Mouse (Mus musculus) stomach, embryonic 14.5 days (tissue): ENCODE measurements around the gene Nxnl2. TPM values are rescaled to one million over a fixed set of nuclear protein-coding genes. Genes with fewer than 3 reads are reported as not detected.

Source experiments
- ATAC-seq: fragments of 200-750 bp; cut with Nextera tagmentation; 2 replicates; pipeline ENCODE4 v1.8.0; 2017; ENCODE audit warnings: low read depth, moderate TSS enrichment; ENCODE audit not compliant: insufficient number of reproducible peaks, insufficient read depth, low FRiP score
- H3K27ac ChIP-seq: fragments of 300-500 bp; sonication (generic); 2 replicates; pipeline ENCODE4 v1.5.1; 2014; ENCODE audit warnings: mild to moderate bottlenecking, low read length, moderate library complexity, mixed read lengths
- H3K27me3 ChIP-seq: fragments of 300-500 bp; sonication (generic); 2 replicates; pipeline ENCODE4 v1.6.1; 2014; ENCODE audit warnings: low read length, control low read depth, mixed read lengths; ENCODE audit not compliant: control insufficient read depth, insufficient read depth
- H3K36me3 ChIP-seq: fragments of 300-500 bp; sonication (generic); 2 replicates; pipeline ENCODE4 v1.6.1; 2014; ENCODE audit warnings: mild to moderate bottlenecking, control low read depth, low read length, moderate library complexity, mixed read lengths; ENCODE audit not compliant: control insufficient read depth, insufficient read depth
- H3K4me1 ChIP-seq: fragments of 300-500 bp; sonication (generic); 2 replicates; pipeline ENCODE4 v1.6.1; 2014; ENCODE audit warnings: low read length, control low read depth, mixed read lengths; ENCODE audit not compliant: control insufficient read depth, insufficient read depth
- H3K4me2 ChIP-seq: fragments of 300-500 bp; sonication (generic); replicated peaks from 2 replicates; pipeline ENCODE4 v1.6.1; 2014; ENCODE audit warnings: low read depth, low read length, control low read depth
- H3K4me3 ChIP-seq: fragments of 300-500 bp; sonication (generic); 2 replicates; pipeline ENCODE4 v1.5.1; 2014; ENCODE audit warnings: low read depth, low read length, control low read depth
- H3K9ac ChIP-seq: fragments of 300-500 bp; sonication (generic); replicated peaks from 2 replicates; pipeline ENCODE4 v1.6.1; 2014; ENCODE audit warnings: low read depth, mild to moderate bottlenecking, control low read depth, low read length, moderate library complexity, mixed read lengths
- H3K9me3 ChIP-seq: fragments of 300-500 bp; sonication (generic); 2 replicates; pipeline ENCODE4 v1.6.1; 2016; ENCODE audit warnings: low read depth, low read length, control low read depth; ENCODE audit not compliant: control insufficient read depth
- WGBS: fragments of 180-500 bp; shearing (Covaris S2); extraction: QIAGEN DNeasy Blood & Tissue Kit; methylation state at CpG from one replicate; pipeline ENCODE4 v1.1.7; 2014; 5-methylcytosine and 5-hydroxymethylcytosine counted together
- polyA plus RNA-seq: library from polyadenylated mRNA; unstranded; fragments of >200 nt; fragmentation: Nextera tagmentation; extraction: Ambion mirVana; gene quantifications from 2 replicates; pipeline ENCODE4 v1.2.1, GENCODE M21; 2014

The Nxnl2 gene
- polyA plus RNA-seq, 1 experiment from 2014 or later: 1.1 TPM

- no peak overlapping the region for H3K27ac ChIP-seq
- 73% methylated on average over 2 of the region's 2 CpGs for WGBS
Observed at GRCm38 (mm10) chr13:51161672-51162071, 9.2 kb upstream of the Nxnl2 start.

DNA sequence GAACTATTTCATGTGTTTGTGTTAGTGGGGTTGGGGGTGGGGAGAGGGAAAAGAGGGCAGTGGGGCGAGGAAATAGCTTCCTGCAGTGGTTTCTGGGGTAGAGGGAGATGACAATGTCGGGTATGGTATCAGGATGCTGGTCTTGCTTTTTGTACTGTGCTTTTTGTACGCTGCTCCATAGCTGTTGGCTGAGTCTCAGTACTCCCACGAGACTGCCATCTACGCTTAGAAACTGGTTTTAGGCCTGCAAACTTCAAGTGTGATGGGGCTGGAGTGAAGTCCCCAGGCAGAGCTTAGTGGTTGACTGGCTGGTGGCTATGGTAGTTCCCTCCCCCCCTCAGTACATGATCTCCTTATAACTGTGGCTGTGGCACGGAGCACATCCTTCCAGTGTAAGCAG is 8.6 kb upstream of the Nxnl2 start:
- no peak for ATAC-seq
- 91% methylated on average over 6 of the region's 6 CpGs for WGBS

More at GRCm38 (mm10) chr13:51161672-51162071, 9.2 kb upstream of the Nxnl2 start:
- Histone ChIP-seq H3K4me1 (no peaks in the 10 kb centered on the region), H3K9me3 (no peaks in the 10 kb centered on the region; the same call in 1 of the 2 replicates), H3K36me3 (no peaks in the 10 kb centered on the region; the same call in 1 of the 2 replicates), H3K9ac (no peak overlapping the region), H3K4me2 (no peak overlapping the region), H3K27me3 (no peaks in the 10 kb centered on the region), H3K4me3 (no peak overlapping the region)
- ATAC-seq: no peak

DNA sequence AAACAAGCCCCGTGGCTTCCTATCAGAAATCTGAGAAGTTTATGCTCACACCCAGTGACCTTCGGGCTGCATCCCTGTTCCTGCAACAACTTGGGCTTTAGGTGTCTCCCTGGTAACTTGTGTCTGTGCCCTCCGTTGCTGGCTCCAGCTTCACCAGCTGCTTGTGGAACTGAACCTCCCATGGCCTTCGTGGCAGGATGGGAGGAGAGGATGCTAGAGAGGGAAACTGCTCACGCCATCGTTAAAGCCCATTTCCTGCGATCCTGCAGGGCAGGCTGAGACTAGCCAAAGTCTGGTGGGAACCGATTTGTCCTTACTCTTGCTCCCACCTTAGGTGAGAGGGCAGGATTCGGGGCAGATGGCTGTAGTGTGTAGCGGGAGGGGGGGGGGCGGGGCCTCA is 4.1 kb upstream of the Nxnl2 start:
- Histone ChIP-seq H3K4me3 (no peak overlapping the region), H3K9me3 (no peaks in the 10 kb centered on the region; the same call in 1 of the 2 replicates), H3K4me2 (no peak overlapping the region), H3K27me3 (no peaks in the 10 kb centered on the region), H3K9ac (no peak overlapping the region), H3K27ac (no peak overlapping the region), H3K36me3 (no peaks in the 10 kb centered on the region), H3K4me1 (no peaks in the 10 kb centered on the region)
- 54% methylated on average over 11 of the region's 11 CpGs for WGBS
- ATAC-seq: no peak

More for the DNA sequence above, 8.6 kb upstream of the Nxnl2 start:
- no peaks in the 10 kb centered on the region for H3K4me1 ChIP-seq
- H3K27me3 ChIP-seq: no peaks in the 10 kb centered on the region
- H3K9me3 ChIP-seq: no peaks in the 10 kb centered on the region; the same call in 1 of the 2 replicates
- no peak overlapping the region for H3K4me2 ChIP-seq
- no peak overlapping the region for H3K9ac ChIP-seq
- H3K36me3 ChIP-seq: no peaks in the 10 kb centered on the region; the same call in 1 of the 2 replicates
- no peak overlapping the region for H3K4me3 ChIP-seq
- no peak overlapping the region for H3K27ac ChIP-seq

DNA sequence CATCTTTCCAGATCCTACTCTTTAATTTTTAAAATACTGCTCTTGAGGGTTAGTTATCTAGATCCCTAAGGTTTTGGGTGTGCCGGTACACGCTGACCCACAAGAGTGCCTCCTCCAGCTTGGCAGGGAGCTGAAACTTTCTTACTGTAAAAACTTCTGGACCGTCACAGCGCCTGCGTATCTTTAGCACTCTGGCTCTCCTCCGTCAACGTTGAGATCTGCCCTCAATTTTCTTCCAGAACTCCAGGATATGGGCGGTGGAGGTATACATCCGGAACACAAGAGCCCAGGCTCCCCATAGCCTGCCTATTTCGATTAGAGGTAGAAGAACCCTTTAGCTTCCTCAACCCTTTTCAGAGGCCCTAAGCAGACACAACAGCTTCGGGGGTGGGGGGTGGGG is 607 bp upstream of the Nxnl2 start:
- no peak overlapping the region for H3K27ac ChIP-seq
- no peaks in the 10 kb centered on the region for H3K4me1 ChIP-seq
- no peaks in the 10 kb centered on the region for H3K27me3 ChIP-seq
- peak overlapping the region; percentile 51 for H3K4me3 ChIP-seq
- H3K9ac ChIP-seq: no peak overlapping the region
- 24% methylated on average over 11 of the region's 11 CpGs for WGBS
- H3K9me3 ChIP-seq: no peaks in the 10 kb centered on the region
- 0 out of 2 replicates have a peak, but pooled peaks have one; percentile 1 for ATAC-seq
- H3K4me2 ChIP-seq: peak overlapping the region; percentile 99
- H3K36me3 ChIP-seq: no peaks in the 10 kb centered on the region

- 93% methylated on average over 7 of the region's 7 CpGs for WGBS
- no peaks in the 10 kb centered on the region for H3K4me1 ChIP-seq
- no peak overlapping the region for H3K4me3 ChIP-seq
- no peaks in the 10 kb centered on the region for H3K9me3 ChIP-seq
- ATAC-seq: no peak
- H3K27me3 ChIP-seq: no peaks in the 10 kb centered on the region
- H3K27ac ChIP-seq: no peak overlapping the region
- no peak overlapping the region for H3K4me2 ChIP-seq
- H3K36me3 ChIP-seq: no peaks in the 10 kb centered on the region
- H3K9ac ChIP-seq: no peak overlapping the region
Observed at GRCm38 (mm10) chr13:51172601-51173000, 1.8 kb downstream of the Nxnl2 start.

DNA sequence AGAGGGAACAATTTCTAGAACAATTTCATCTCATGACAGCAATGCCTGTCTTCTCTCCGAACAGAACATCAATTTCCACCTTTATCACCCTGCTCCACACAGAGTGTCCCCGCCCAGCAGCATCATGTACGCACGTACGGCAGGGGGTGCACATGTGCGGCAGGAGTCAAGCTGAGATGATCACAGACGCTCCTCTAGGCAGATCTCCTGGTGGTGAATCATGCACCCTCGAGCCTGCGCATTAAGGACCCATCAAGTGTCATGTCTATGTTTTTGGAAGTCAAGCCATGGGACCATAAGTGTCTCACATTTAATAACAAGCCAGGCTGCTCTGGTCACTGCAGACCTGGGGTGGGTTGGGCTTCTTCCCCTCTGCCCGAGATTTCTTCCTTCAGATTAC is 8.1 kb downstream of the Nxnl2 start:
- no peak for ATAC-seq
- Histone ChIP-seq H3K4me1 (no peaks in the 10 kb centered on the region), H3K4me3 (no peak overlapping the region), H3K27ac (no peak overlapping the region), H3K9ac (no peak overlapping the region), H3K36me3 (no peaks in the 10 kb centered on the region), H3K9me3 (no peaks in the 10 kb centered on the region), H3K27me3 (no peaks in the 10 kb centered on the region), H3K4me2 (no peak overlapping the region)
- 78% methylated on average over 10 of the region's 10 CpGs for WGBS

DNA sequence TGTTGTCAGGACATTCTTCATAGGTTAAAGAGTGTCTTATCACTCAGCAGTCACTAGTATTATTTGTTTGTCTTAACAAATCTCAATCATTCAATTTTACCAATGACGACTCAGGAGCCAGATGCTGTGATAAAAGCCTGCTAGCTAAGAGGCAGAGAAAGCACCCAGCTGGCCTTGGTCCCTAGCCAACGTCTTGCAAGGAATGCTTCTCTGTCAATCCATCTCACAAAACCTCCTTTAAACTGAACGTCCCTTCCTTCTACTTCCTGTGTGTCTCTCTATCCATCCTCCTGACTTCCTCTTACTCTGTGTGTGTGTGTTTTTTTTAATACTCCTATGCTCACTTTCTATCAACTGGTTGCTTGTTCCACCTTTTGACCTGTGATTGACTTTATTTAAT is 8.5 kb downstream of the Nxnl2 start:
- no peak for ATAC-seq
- no peak overlapping the region for H3K9ac ChIP-seq
- no peak overlapping the region for H3K4me2 ChIP-seq
- no peaks in the 10 kb centered on the region for H3K4me1 ChIP-seq
- H3K27me3 ChIP-seq: no peaks in the 10 kb centered on the region
- no peaks in the 10 kb centered on the region for H3K9me3 ChIP-seq
- H3K4me3 ChIP-seq: no peak overlapping the region
- no peaks in the 10 kb centered on the region for H3K36me3 ChIP-seq
- no peak overlapping the region for H3K27ac ChIP-seq
- WGBS: 15% methylated on average over 3 of the region's 3 CpGs

GRCm38 (mm10) chr13:51182236-51182635 is 11.4 kb downstream of the Nxnl2 start:
- Histone ChIP-seq H3K27ac (no peak overlapping the region), H3K9ac (no peak overlapping the region), H3K4me1 (no peaks in the 10 kb centered on the region), H3K36me3 (no peaks in the 10 kb centered on the region), H3K9me3 (no peaks in the 10 kb centered on the region), H3K4me3 (no peak overlapping the region), H3K4me2 (no peak overlapping the region), H3K27me3 (no peaks in the 10 kb centered on the region)
- WGBS: 73% methylated on average over 7 of the region's 7 CpGs
- no peak for ATAC-seq

GRCm38 (mm10) chr13:51184896-51185295 is 14.1 kb downstream of the Nxnl2 start:
- 81% methylated on average over 3 of the region's 3 CpGs for WGBS
- H3K27ac ChIP-seq: no peak overlapping the region

More at GRCm38 (mm10) chr13:51184896-51185295, 14.1 kb downstream of the Nxnl2 start:
- Histone ChIP-seq H3K36me3 (no peaks in the 10 kb centered on the region), H3K4me2 (no peak overlapping the region), H3K9ac (no peak overlapping the region), H3K27me3 (no peaks in the 10 kb centered on the region), H3K4me1 (no peaks in the 10 kb centered on the region), H3K9me3 (no peaks in the 10 kb centered on the region), H3K4me3 (no peak overlapping the region)
- no peak for ATAC-seq
